Mouse (Mus musculus) urinary bladder, adult 2 months (tissue): ENCODE results near the gene Stmn1. TPM values are rescaled to one million over a fixed set of nuclear protein-coding genes. Genes with fewer than 3 reads are reported as not detected.
"Not testable (repeated sequence)": the region's sequence is repeated elsewhere in the genome, so short reads cannot be mapped to it uniquely, and the experiment has no call there.

ENCODE experiments used
- DNase-seq: peaks from one replicate; pipeline ENCODE4 v3.0.0; 2022; ENCODE audit warnings: low spot score
- polyA plus RNA-seq: library from polyadenylated mRNA; depleted of rRNA; stranded (reverse); fragments of >200 nt; gene quantifications from 2 replicates; pipeline ENCODE4 v1.2.3, GENCODE M21; 2012

Stmn1 gene
- polyA plus RNA-seq, 1 experiment = 67.0 TPM

GRCm38 (mm10) chr4:134484231-134484630 is 16.1 kb downstream of the Stmn1 start:
- DNase-seq = no peak

- no peak for DNase-seq
Measured at GRCm38 (mm10) chr4:134485151-134485900, 17.2 kb downstream of the Stmn1 start.

- DNase-seq = no peak
Measured at GRCm38 (mm10) chr4:134488211-134488610, 20.1 kb downstream of the Stmn1 start.

GRCm38 (mm10) chr4:134489986-134490665 is 22.0 kb downstream of the Stmn1 start:
- no peak for DNase-seq

- DNase-seq = no peak
Measured at GRCm38 (mm10) chr4:134491716-134492115, 23.6 kb downstream of the Stmn1 start.

- DNase-seq = not testable (repeated sequence)
Measured at GRCm38 (mm10) chr4:134494161-134494560, 26.0 kb downstream of the Stmn1 start.

GRCm38 (mm10) chr4:134494780-134495545 is 26.8 kb downstream of the Stmn1 start:
- no peak for DNase-seq

- DNase-seq = no peak
Measured at GRCm38 (mm10) chr4:134495546-134495923, 27.4 kb downstream of the Stmn1 start.

- peak; percentile 72 for DNase-seq
Measured at GRCm38 (mm10) chr4:134496595-134497210, 28.6 kb downstream of the Stmn1 start, which contains the start of gene Paqr7. TSS of gene Paqr7 (plus strand) at chr4:134496697.

GRCm38 (mm10) chr4:134497223-134497622 is 29.1 kb downstream of the Stmn1 start:
- no peak for DNase-seq

- DNase-seq = no peak
Measured at GRCm38 (mm10) chr4:134497986-134498731, 30.0 kb downstream of the Stmn1 start.

GRCm38 (mm10) chr4:134498983-134499382 is 30.9 kb downstream of the Stmn1 start:
- DNase-seq = not testable (repeated sequence)

- no peak for DNase-seq
Measured at GRCm38 (mm10) chr4:134501095-134501494, 33.0 kb downstream of the Stmn1 start.

- no peak for DNase-seq
Measured at GRCm38 (mm10) chr4:134503686-134504357, 35.7 kb downstream of the Stmn1 start.

GRCm38 (mm10) chr4:134505303-134505789 is 37.2 kb downstream of the Stmn1 start:
- no peak for DNase-seq

GRCm38 (mm10) chr4:134505966-134506594 is 38.0 kb downstream of the Stmn1 start:
- DNase-seq = no peak

- DNase-seq = no peak
Measured at GRCm38 (mm10) chr4:134506713-134507112, 38.6 kb downstream of the Stmn1 start.

GRCm38 (mm10) chr4:134510396-134510795 is 42.3 kb downstream of the Stmn1 start:
- no peak for DNase-seq

- DNase-seq = peak; percentile 63
Measured at GRCm38 (mm10) chr4:134510845-134511411, 42.8 kb downstream of the Stmn1 start, which contains the start of gene Aunip. TSS of gene Aunip (plus strand) at chr4:134510999.

GRCm38 (mm10) chr4:134511730-134512129 is 43.6 kb downstream of the Stmn1 start:
- DNase-seq = no peak
